Mouse (Mus musculus): ENCODE measurements around the gene Kcng4. TPM values are rescaled to one million over a fixed set of nuclear protein-coding genes. Genes with fewer than 3 reads are reported as not detected.

Kcng4 gene
- polyA plus RNA-seq, 1 experiment from 2014 or later: 0.14 TPM

- no peaks in the 10 kb centered on the region for H3K4me1 ChIP-seq
- WGBS: 68% methylated on average over 1 of the region's 1 CpGs
- H3K27me3 ChIP-seq (replicated peaks): no peaks in the 10 kb centered on the region
- no peak for ATAC-seq (ENCODE audit: low FRiP score)
- no peak overlapping the region for H3K27ac ChIP-seq (replicated peaks)
- H3K36me3 ChIP-seq: no peaks in the 10 kb centered on the region
- H3K4me3 ChIP-seq (replicated peaks): no peak overlapping the region
- no peak overlapping the region for H3K9ac ChIP-seq (replicated peaks)
- no peak overlapping the region for H3K4me2 ChIP-seq
- no peaks in the 10 kb centered on the region for H3K9me3 ChIP-seq (replicated peaks)
Measured at GRCm38 (mm10) chr8:119623744-119624143, 11.7 kb downstream of the Kcng4 start.

GRCm38 (mm10) chr8:119623061-119623460 lies 12.4 kb downstream of the Kcng4 start:
- no peak overlapping the region for H3K9ac ChIP-seq (replicated peaks)
- no peak overlapping the region for H3K4me2 ChIP-seq
- no peak overlapping the region for H3K27ac ChIP-seq (replicated peaks)
- H3K27me3 ChIP-seq (replicated peaks): no peaks in the 10 kb centered on the region
- H3K4me1 ChIP-seq: no peaks in the 10 kb centered on the region
- H3K9me3 ChIP-seq (replicated peaks): no peaks in the 10 kb centered on the region
- no peak for ATAC-seq (ENCODE audit: low FRiP score)
- 88% methylated on average over 8 of the region's 8 CpGs for WGBS
- H3K36me3 ChIP-seq: no peaks in the 10 kb centered on the region
- H3K4me3 ChIP-seq (replicated peaks): no peak overlapping the region

- ATAC-seq (ENCODE audit: low FRiP score): no peak
- no peak overlapping the region for H3K4me3 ChIP-seq (replicated peaks)
- no peak overlapping the region for H3K27ac ChIP-seq (replicated peaks)
- no peak overlapping the region for H3K4me2 ChIP-seq
- 53% methylated on average over 4 of the region's 4 CpGs for WGBS
- no peaks in the 10 kb centered on the region for H3K36me3 ChIP-seq
- H3K4me1 ChIP-seq: no peaks in the 10 kb centered on the region
- H3K9ac ChIP-seq (replicated peaks): no peak overlapping the region
- H3K27me3 ChIP-seq (replicated peaks): no peaks in the 10 kb centered on the region
- no peaks in the 10 kb centered on the region for H3K9me3 ChIP-seq (replicated peaks)
Measured at GRCm38 (mm10) chr8:119622555-119622954, 12.9 kb downstream of the Kcng4 start.

- WGBS: 88% methylated on average over 14 of the region's 14 CpGs
- H3K4me1 ChIP-seq: no peaks in the 10 kb centered on the region
Measured at GRCm38 (mm10) chr8:119620848-119621465, 14.5 kb downstream of the Kcng4 start.

GRCm38 (mm10) chr8:119620116-119620840 lies 15.2 kb downstream of the Kcng4 start:
- 66% methylated on average over 6 of the region's 6 CpGs for WGBS
- H3K9me3 ChIP-seq (replicated peaks): no peaks in the 10 kb centered on the region
- H3K4me1 ChIP-seq: no peaks in the 10 kb centered on the region
- no peaks in the 10 kb centered on the region for H3K36me3 ChIP-seq
- H3K27me3 ChIP-seq (replicated peaks): no peaks in the 10 kb centered on the region
- H3K4me2 ChIP-seq: no peak overlapping the region
- H3K27ac ChIP-seq (replicated peaks): no peak overlapping the region
- no peak overlapping the region for H3K4me3 ChIP-seq (replicated peaks)
- H3K9ac ChIP-seq (replicated peaks): no peak overlapping the region
- no peak for ATAC-seq (ENCODE audit: low FRiP score)

More at GRCm38 (mm10) chr8:119620848-119621465, 14.5 kb downstream of the Kcng4 start:
- no peak overlapping the region for H3K4me2 ChIP-seq
- no peak overlapping the region for H3K27ac ChIP-seq (replicated peaks)
- no peak overlapping the region for H3K4me3 ChIP-seq (replicated peaks)
- ATAC-seq (ENCODE audit: low FRiP score): no peak
- no peaks in the 10 kb centered on the region for H3K9me3 ChIP-seq (replicated peaks)
- H3K27me3 ChIP-seq (replicated peaks): no peaks in the 10 kb centered on the region
- no peaks in the 10 kb centered on the region for H3K36me3 ChIP-seq
- H3K9ac ChIP-seq (replicated peaks): no peak overlapping the region

- ATAC-seq (ENCODE audit: low FRiP score): no peak
- no peaks in the 10 kb centered on the region for H3K36me3 ChIP-seq
- no peaks in the 10 kb centered on the region for H3K9me3 ChIP-seq (replicated peaks)
- H3K4me1 ChIP-seq: no peaks in the 10 kb centered on the region
- no peak overlapping the region for H3K27ac ChIP-seq (replicated peaks)
- H3K9ac ChIP-seq (replicated peaks): no peak overlapping the region
- no peak overlapping the region for H3K4me3 ChIP-seq (replicated peaks)
- WGBS: 74% methylated on average over 5 of the region's 5 CpGs
- no peak overlapping the region for H3K4me2 ChIP-seq
- H3K27me3 ChIP-seq (replicated peaks): no peaks in the 10 kb centered on the region
Measured at GRCm38 (mm10) chr8:119618887-119619286, 16.6 kb downstream of the Kcng4 start.

- H3K4me2 ChIP-seq: no peak overlapping the region
- no peaks in the 10 kb centered on the region for H3K9me3 ChIP-seq (replicated peaks)
- H3K9ac ChIP-seq (replicated peaks): no peak overlapping the region
- H3K4me3 ChIP-seq (replicated peaks): no peak overlapping the region
- H3K36me3 ChIP-seq: no peaks in the 10 kb centered on the region
- no peak for ATAC-seq (ENCODE audit: low FRiP score)
- no peaks in the 10 kb centered on the region for H3K27me3 ChIP-seq (replicated peaks)
- no peak overlapping the region for H3K27ac ChIP-seq (replicated peaks)
- WGBS: 93% methylated on average over 5 of the region's 5 CpGs
- no peaks in the 10 kb centered on the region for H3K4me1 ChIP-seq
Measured at GRCm38 (mm10) chr8:119617586-119617985, 17.9 kb downstream of the Kcng4 start.

GRCm38 (mm10) chr8:119616811-119617210 lies 18.7 kb downstream of the Kcng4 start:
- H3K27me3 ChIP-seq (replicated peaks): no peaks in the 10 kb centered on the region
- H3K9me3 ChIP-seq (replicated peaks): no peaks in the 10 kb centered on the region
- 94% methylated on average over 4 of the region's 4 CpGs for WGBS
- H3K4me1 ChIP-seq: no peaks in the 10 kb centered on the region
- H3K4me3 ChIP-seq (replicated peaks): no peak overlapping the region
- no peak for ATAC-seq (ENCODE audit: low FRiP score)
- no peak overlapping the region for H3K9ac ChIP-seq (replicated peaks)
- H3K4me2 ChIP-seq: no peak overlapping the region
- H3K36me3 ChIP-seq: no peaks in the 10 kb centered on the region
- H3K27ac ChIP-seq (replicated peaks): no peak overlapping the region

- Histone ChIP-seq H3K27me3 (replicated peaks) (no peaks in the 10 kb centered on the region), H3K4me2 (no peak overlapping the region)
- WGBS: 74% methylated on average over 7 of the region's 7 CpGs
Measured at GRCm38 (mm10) chr8:119616358-119616757, 19.1 kb downstream of the Kcng4 start.

GRCm38 (mm10) chr8:119615096-119615495 lies 20.4 kb downstream of the Kcng4 start:
- H3K9me3 ChIP-seq (replicated peaks): no peaks in the 10 kb centered on the region
- H3K36me3 ChIP-seq: no peaks in the 10 kb centered on the region
- H3K4me2 ChIP-seq: no peak overlapping the region
- H3K27me3 ChIP-seq (replicated peaks): no peaks in the 10 kb centered on the region
- H3K9ac ChIP-seq (replicated peaks): no peak overlapping the region
- no peak for ATAC-seq (ENCODE audit: low FRiP score)
- WGBS: 82% methylated on average over 14 of the region's 14 CpGs
- no peak overlapping the region for H3K4me3 ChIP-seq (replicated peaks)
- no peak overlapping the region for H3K27ac ChIP-seq (replicated peaks)
- no peaks in the 10 kb centered on the region for H3K4me1 ChIP-seq

More at GRCm38 (mm10) chr8:119616358-119616757, 19.1 kb downstream of the Kcng4 start:
- no peaks in the 10 kb centered on the region for H3K36me3 ChIP-seq
- no peaks in the 10 kb centered on the region for H3K4me1 ChIP-seq
- no peaks in the 10 kb centered on the region for H3K9me3 ChIP-seq (replicated peaks)
- no peak for ATAC-seq (ENCODE audit: low FRiP score)
- H3K9ac ChIP-seq (replicated peaks): no peak overlapping the region
- H3K27ac ChIP-seq (replicated peaks): no peak overlapping the region
- H3K4me3 ChIP-seq (replicated peaks): no peak overlapping the region

GRCm38 (mm10) chr8:119612471-119612870 lies 23.0 kb downstream of the Kcng4 start, which contains the start of gene Adad2:
Gene Adad2 (plus strand): TSS chr8:119612747.
- Histone ChIP-seq H3K4me3 (replicated peaks) (no peak within 1 kb of the TSS), H3K9ac (replicated peaks) (no peak within 1 kb of the TSS), H3K4me2 (no peak within 1 kb of the TSS), H3K4me1 (no peaks in the 10 kb centered on the region), H3K36me3 (no peaks in the 10 kb centered on the region), H3K27me3 (replicated peaks) (no peaks in the 10 kb centered on the region), H3K9me3 (replicated peaks) (no peaks in the 10 kb centered on the region), H3K27ac (replicated peaks) (no peak within 1 kb of the TSS)
- WGBS: 85% methylated on average over 26 of the region's 26 CpGs
- ATAC-seq (ENCODE audit: low FRiP score): no peak

- no peak for ATAC-seq (ENCODE audit: low FRiP score)
- Histone ChIP-seq H3K9ac (replicated peaks) (no peak overlapping the region), H3K36me3 (peaks cover 13% of the 10 kb centered on the region), H3K9me3 (replicated peaks) (no peaks in the 10 kb centered on the region), H3K4me2 (no peak overlapping the region), H3K4me1 (peaks cover 17% of the 10 kb centered on the region), H3K4me3 (replicated peaks) (no peak overlapping the region), H3K27me3 (replicated peaks) (no peaks in the 10 kb centered on the region), H3K27ac (replicated peaks) (no peak overlapping the region)
- 85% methylated on average over 2 of the region's 2 CpGs for WGBS
Measured at GRCm38 (mm10) chr8:119606224-119606623, 29.3 kb downstream of the Kcng4 start.
